Mouse (Mus musculus): ENCODE measurements at regions not wholly inside any gene's neighbourhood (a gene's known extent, or its start where the extent isn't known, plus 50 kb on each side); places are given as distances from the start of the nearest gene placed in this dataset.
"Not testable (repeated sequence)": the region's sequence is repeated elsewhere in the genome, so short reads cannot be mapped to it uniquely, and the experiment has no call there.

GRCm38 (mm10) chrX:94785983-94786382 lies 61.6 kb downstream of the Zxdb start:
- no peak for DNase-seq (ENCODE audit: low spot score)

DNA sequence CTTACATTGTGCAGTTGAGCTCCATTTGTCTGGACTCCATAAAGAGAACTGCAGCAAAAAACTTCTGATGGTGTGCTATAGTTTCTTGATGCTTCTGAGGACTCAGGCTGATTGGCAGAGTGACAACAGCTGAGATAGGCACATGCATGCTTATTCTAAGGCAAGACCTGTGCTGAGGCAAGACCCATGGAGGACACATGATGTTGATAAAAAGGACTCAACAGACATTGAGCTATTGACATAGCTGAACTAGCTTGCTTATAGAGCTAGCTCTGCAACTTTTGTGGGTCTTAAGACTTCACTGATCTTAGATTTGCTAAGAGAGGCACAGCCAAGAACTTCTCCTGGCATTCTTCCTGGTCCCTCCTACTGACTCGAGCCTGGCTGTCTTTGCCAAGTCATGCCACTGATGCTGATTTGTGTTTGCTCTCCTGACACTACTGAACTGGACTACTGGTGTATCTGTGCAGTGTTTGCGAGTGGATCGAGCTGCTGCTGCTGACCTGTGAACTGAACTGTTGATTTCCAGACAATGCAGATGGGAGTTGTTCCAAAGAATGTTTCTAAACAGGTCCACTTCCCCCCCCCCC lies 64.1 kb downstream of the Zxdb start:
- no peak for DNase-seq (ENCODE audit: low spot score)

DNA sequence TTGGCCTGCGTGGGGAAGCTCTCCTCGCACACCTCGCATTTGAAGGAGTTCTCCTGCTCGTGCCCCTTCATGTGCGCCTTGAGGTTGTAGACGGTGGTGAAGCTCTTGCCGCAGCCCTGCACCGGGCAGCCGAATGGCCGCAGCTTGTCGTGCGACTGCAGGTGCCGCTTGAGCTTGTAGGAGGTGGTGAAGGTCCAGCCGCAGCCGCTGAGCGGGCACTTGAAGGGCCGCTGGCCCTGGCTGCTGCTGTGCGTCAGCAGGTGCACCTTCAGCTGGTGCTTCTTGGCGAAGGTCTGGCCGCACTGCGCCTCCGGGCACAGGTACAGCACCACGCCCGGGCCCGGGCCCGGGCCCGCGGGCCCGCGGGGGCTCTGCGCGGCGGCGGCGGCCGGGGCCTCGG lies 72.5 kb downstream of the Zxdb start:
- DNase-seq (ENCODE audit: low spot score): not testable (repeated sequence)

- DNase-seq (ENCODE audit: low spot score): not testable (repeated sequence)
Measured at GRCm38 (mm10) chrX:94797348-94798182, 73.2 kb downstream of the Zxdb start.

DNA sequence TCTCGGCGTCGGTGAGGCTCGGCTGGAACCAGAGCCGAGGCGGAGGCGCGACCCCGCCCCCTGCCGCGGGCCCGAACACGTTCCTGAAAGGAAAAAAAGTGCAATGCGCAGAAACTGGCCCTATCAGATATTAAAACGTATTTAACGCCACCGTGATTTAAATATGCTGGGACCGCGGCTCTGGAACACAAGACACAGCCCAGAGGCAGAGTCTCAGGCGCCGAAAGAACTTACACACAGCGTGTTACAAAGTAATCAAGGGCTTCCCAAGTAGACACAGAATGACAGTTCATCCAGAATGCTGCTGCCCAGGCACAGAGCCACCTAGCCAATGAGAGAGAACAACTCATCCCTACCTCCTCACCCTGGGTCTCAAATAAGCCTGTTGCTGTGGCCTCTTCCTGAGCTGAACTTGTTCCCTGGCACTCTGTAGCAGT lies 73.8 kb downstream of the Zxdb start:
- not testable (repeated sequence) for DNase-seq (ENCODE audit: low spot score)

GRCm38 (mm10) chrX:94812760-94813159 lies 88.4 kb downstream of the Zxdb start:
- not testable (repeated sequence) for DNase-seq (ENCODE audit: low spot score)

DNA sequence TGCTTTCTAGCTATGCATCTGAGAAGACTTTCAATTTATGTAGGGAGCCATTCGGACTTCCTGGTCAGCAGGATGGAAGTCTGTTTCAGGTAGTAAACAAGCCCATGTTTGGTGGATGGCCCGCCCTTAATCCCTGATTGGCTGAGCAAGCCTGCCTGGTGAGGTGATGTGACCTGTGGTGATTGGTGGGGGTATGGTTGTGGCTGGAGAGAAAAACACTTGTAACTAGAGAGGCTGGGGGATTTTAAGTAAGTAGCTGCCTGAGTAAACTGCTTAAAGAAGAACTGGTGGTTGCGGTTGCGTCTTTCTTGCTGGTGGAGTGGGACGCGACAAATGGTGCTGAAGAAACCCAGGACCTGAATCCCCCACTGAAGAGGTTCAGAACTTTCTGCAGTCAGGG lies 103.2 kb downstream of the Zxdb start:
- DNase-seq (ENCODE audit: low spot score): not testable (repeated sequence)

DNA sequence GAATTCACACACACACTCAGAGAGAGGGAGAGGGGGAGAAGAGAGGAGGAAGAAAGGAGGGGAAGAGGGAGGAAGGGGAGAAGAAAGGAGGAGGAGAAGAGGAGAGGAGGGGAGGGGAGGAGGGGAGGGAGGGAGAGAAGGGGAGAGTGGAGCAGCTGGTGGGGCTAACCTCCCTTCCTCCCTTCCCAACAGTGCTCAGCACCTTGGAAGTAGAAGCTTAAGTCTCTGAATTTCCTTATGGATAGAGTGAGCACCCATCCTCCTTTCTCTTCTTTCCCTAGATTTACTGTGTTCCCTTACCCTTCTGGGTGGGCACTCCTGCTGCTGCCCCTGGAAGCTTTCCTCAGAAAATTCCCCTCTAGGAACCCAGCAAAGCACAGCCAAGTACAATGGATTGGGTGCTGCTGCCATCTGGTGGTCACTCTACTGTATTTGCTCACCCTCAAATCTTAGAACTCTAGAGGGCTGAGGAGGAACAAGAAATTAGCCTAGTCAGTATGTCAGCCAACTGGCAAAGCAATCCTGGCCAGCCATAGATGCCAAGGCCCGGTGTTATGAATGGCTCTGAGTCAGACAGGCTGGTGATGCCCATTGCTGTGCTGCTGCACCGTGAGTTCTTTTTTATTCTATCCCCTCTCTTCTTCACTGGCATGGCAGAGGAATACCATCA lies 119.9 kb downstream of the Zxdb start:
- DNase-seq (ENCODE audit: low spot score): not testable (repeated sequence)

- not testable (repeated sequence) for DNase-seq (ENCODE audit: low spot score)
Measured at GRCm38 (mm10) chrX:94849549-94849948, 125.2 kb downstream of the Zxdb start.

- DNase-seq (ENCODE audit: low spot score): no peak
Measured at GRCm38 (mm10) chrX:94857501-94857900, 133.1 kb downstream of the Zxdb start.

DNA sequence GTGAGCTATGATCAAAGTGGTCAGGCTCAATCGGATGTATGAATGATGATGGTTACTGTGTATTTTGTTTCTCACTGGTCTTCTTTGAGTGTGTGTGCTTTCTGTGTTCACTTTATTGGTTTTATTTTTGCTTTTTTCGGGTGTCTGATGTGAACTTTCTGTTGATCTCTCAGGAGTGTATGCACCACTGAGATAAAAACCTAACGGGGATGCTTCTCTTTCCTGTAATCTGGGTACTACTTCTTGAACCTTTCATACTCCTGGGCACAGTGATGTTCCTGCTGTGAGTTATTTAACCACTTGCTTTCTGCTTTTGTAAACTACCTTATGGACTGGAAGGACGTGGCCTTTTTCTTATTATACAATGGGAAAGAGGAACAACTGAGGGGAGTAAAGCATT lies 133.6 kb downstream of the Zxdb start:
- no peak for DNase-seq (ENCODE audit: low spot score)

DNA sequence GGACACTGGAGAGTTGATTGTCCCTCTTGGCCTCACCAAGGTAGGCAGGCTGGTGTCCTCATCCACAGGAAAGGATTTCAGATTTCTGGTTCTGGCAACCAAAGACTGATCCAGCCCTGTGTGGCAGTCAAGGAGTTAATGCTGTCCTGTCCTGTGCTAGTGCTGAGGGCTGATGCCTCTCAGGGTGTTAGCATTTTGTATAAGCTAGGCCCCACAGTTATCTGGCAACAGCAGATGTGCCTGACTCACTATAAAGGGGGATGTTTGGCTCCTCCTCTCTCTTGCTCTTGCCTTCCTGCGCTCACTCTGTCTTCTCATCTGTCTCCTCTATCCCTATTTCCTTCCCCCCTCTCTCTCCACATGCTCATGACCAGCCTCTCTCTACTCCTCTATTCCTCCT lies 138.8 kb downstream of the Zxdb start:
- DNase-seq (ENCODE audit: low spot score): no peak

GRCm38 (mm10) chrX:94865531-94866502 lies 141.4 kb downstream of the Zxdb start:
- DNase-seq (ENCODE audit: low spot score): peak; percentile 79

DNA sequence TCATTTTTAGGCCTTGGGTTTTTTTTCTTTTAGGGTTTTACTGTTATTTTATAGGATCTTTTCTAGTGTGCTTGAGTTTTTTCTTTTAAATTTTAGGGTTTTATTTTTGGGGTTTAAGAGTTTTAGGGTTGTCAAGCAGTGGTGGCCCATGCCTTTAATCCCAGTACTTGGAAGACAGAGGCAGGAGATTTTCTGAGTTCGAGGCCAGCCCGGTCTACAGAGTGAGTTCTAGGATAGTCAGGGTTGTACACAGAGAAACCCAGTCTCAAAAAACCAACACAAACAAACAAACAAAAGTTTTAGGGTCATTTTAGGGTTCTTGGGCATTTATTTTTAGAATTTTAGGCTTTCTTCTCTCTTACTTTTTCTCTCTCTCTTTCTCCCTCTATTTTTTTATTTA lies 142.9 kb downstream of the Spin4 start:
- DNase-seq (ENCODE audit: low spot score): not testable (repeated sequence)

Measured in MN1 (cell line).